Mouse (Mus musculus) CD4-positive helper T cell, adult 2 months (primary cell): ENCODE results near the gene Ccdc62.

Source experiments
- DNase-seq: peaks from one replicate; pipeline ENCODE4 v3.0.0-alpha.2; 2012; ENCODE audit warnings: low read depth, missing footprints, low spot score

Ccdc62 gene

GRCm38 (mm10) chr5:123930508-123930989, at the start of gene Ccdc62:
Gene Ccdc62, plus strand, starts transcription at chr5:123930679.
- DNase-seq = peak; percentile 97

- no peak for DNase-seq
These were observed 49.7 kb upstream of the Ccdc62 start for GRCm38 (mm10) chr5:123880778-123881177.

- no peak for DNase-seq
These were observed 46.6 kb upstream of the Ccdc62 start for GRCm38 (mm10) chr5:123883891-123884290.

- DNase-seq = no peak
These were observed 46.1 kb upstream of the Ccdc62 start for GRCm38 (mm10) chr5:123884332-123884731.

GRCm38 (mm10) chr5:123886365-123886764, 44.1 kb upstream of the Ccdc62 start:
- DNase-seq = no peak

GRCm38 (mm10) chr5:123890312-123890711, 40.2 kb upstream of the Ccdc62 start:
- DNase-seq = no peak

- no peak for DNase-seq
These were observed 39.5 kb upstream of the Ccdc62 start for GRCm38 (mm10) chr5:123890987-123891386.

GRCm38 (mm10) chr5:123891669-123892068, 38.8 kb upstream of the Ccdc62 start:
- peak; percentile 50 for DNase-seq

- no peak for DNase-seq
These were observed 37.0 kb upstream of the Ccdc62 start for GRCm38 (mm10) chr5:123893520-123893919.

GRCm38 (mm10) chr5:123896395-123896794, 34.1 kb upstream of the Ccdc62 start:
- DNase-seq = no peak

GRCm38 (mm10) chr5:123897352-123897751, 33.1 kb upstream of the Ccdc62 start:
- DNase-seq = peak; percentile 23

GRCm38 (mm10) chr5:123904059-123904672, 26.3 kb upstream of the Ccdc62 start:
- no peak for DNase-seq

GRCm38 (mm10) chr5:123906146-123906975, 24.1 kb upstream of the Ccdc62 start:
- no peak for DNase-seq

GRCm38 (mm10) chr5:123906976-123907630, 23.4 kb upstream of the Ccdc62 start, which contains the start of gene Denr:
Gene Denr, plus strand, starts transcription at chr5:123907175.
- peak; percentile 98 for DNase-seq

GRCm38 (mm10) chr5:123907631-123907977, 22.9 kb upstream of the Ccdc62 start:
- no peak for DNase-seq

GRCm38 (mm10) chr5:123914852-123915251, 15.6 kb upstream of the Ccdc62 start:
- peak; percentile 65 for DNase-seq

GRCm38 (mm10) chr5:123922112-123922511, 8.4 kb upstream of the Ccdc62 start:
- DNase-seq = no peak

- no peak for DNase-seq
These were observed 3.4 kb upstream of the Ccdc62 start, which contains the start of gene Gm43518 for GRCm38 (mm10) chr5:123927118-123927517. Gene Gm43518, plus strand, starts transcription at chr5:123927418.

GRCm38 (mm10) chr5:123931131-123931530, 652 bp downstream of the Ccdc62 start:
- DNase-seq = no peak

GRCm38 (mm10) chr5:123932927-123933326, 2.4 kb downstream of the Ccdc62 start:
- DNase-seq = no peak

- no peak for DNase-seq
These were observed 3.1 kb downstream of the Ccdc62 start for GRCm38 (mm10) chr5:123933556-123933955.

- no peak for DNase-seq
These were observed 3.6 kb downstream of the Ccdc62 start for GRCm38 (mm10) chr5:123933957-123934591.
